Mouse (Mus musculus): ENCODE results near the gene Vsig10. TPM values are rescaled to one million over a fixed set of nuclear protein-coding genes. Genes with fewer than 3 reads are reported as not detected.
A peak's percentile ranks its signal among the peaks of the same experiment; 100 is the strongest.

Vsig10 gene
- total RNA-seq, 1 experiment from 2014 or later, result 3.0 TPM

- ATAC-seq (replicated peaks; ENCODE audit: low read depth, poor library complexity, severe bottlenecking), result peak; percentile 11; the same call in 1 of the 2 replicates
Observed at GRCm38 (mm10) chr5:117373418-117373817, 54.5 kb downstream of the Vsig10 start.

DNA sequence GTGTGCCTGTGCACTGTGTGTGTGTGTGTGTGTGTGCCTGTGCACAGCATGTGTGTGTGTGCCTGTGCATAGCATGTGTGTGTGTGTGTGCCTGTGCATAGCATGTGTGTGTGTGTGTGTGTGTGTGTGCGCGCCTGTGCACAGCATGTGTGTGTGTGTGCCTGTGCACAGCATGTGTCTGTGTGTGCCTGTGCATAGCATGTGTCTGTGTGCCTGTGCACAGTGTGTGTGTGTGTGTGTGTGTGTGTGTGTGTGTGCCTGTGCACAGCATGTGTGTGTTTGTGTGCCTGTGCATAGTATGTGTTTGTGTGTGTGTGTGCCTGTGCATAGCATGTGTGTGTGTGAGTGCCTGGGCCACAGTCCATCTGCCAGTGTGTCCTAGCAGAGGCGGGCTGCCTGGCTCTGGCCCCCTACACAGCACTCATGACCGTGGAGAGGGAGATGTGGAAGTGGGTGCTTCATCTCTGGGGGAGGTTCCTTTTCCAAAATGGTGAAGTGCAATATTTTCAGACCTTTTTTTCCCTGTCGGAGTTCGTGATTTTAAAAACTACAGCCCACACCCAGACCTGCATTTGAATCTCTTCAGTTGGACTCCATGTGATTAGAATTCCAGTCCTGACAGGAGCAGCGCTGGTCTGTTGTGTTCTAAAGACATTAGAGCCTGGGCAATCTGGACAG, 55.6 kb downstream of the Vsig10 start:
- no peak for ATAC-seq (replicated peaks; ENCODE audit: low read depth, poor library complexity, severe bottlenecking)

DNA sequence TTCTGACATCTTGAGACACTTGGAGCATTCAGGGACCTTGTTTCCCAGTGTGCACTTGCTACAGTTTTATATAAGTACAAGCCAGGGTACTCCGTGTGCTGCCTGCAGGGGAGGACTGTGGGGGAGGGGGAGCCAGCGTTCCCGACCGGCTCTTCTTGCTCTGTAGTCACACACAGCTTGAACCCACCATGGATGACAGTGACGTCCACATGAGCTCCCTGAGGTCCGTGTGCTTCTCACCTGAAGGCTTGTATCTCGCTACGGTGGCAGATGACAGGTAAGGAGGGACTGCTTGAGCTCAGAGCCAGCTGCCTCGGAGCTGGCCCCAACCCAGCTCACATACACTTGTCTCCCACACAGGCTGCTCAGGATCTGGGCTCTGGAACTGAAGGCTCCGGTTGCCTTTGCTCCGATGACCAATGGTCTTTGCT, 57.5 kb downstream of the Vsig10 start:
- ATAC-seq (replicated peaks; ENCODE audit: low read depth, poor library complexity, severe bottlenecking), result no peak

DNA sequence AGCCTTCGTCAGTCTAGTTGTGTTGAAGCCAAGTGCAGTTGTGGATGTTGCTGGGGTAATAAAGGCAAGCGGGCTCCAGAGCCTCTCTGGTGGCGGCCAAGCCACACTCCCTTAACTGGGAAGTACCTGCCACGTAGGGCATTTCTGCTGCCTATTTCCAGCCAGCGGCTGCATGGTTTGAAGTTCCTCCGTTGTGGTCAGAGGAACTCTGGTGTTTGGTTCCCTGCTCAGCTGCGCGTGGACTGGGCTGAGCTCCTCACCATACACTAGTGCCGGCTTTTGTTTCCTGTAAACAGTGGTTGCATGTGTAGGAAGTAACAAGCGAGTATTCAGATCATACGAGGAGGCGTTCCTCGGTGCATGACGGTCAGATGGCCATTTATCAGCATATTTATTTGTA, 58.8 kb downstream of the Vsig10 start:
- peak; percentile 85 for ATAC-seq (replicated peaks; ENCODE audit: low read depth, poor library complexity, severe bottlenecking)

DNA sequence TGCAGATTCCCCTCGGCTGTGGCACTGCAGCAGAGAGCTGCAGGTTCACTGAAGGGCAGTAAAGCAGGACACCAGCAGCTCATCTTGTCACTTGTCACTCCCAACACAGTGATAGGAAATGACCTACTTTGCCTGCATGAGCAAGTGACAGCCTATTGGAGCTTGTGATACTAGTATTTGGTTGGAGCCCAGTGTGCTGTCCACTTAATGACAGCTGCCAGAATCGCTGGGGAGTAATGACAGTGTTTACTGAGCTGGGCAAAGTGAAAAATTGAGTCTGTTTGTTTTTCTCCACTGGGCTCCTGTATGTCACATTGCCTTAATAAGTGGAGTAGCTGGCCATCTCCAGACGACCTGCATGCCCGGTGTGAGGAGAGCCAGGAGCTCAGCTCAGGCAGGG, 61.3 kb downstream of the Vsig10 start:
- ATAC-seq (replicated peaks; ENCODE audit: low read depth, poor library complexity, severe bottlenecking), result no peak

GRCm38 (mm10) chr5:117381785-117382184, 62.9 kb downstream of the Vsig10 start:
- no peak for ATAC-seq (replicated peaks; ENCODE audit: low read depth, poor library complexity, severe bottlenecking)

GRCm38 (mm10) chr5:117383198-117383597, 64.3 kb downstream of the Vsig10 start:
- no peak for ATAC-seq (replicated peaks; ENCODE audit: low read depth, poor library complexity, severe bottlenecking)

DNA sequence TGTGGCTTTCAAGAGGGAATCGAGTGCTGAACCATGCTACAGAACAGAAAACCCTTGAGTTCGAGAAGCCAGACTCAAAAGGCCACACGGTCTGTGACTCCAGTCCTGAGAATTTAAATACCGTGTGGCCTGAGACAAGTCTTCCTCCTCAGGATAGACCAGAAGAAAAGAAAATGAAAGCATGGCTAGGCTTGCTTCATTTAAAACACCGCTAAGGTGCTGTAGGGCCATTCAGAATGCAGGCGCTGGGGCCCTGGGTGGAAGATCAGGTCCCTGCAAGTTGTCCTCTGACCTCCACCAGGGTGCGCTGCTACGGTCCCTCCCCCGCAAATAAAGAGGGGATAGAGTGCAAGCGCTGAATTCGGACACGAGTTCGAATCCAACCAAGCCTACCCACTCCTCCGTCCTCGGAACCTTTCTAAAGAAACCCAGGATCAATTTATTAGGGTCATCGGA, 69.4 kb downstream of the Vsig10 start:
- peak; percentile 65 for ATAC-seq (replicated peaks; ENCODE audit: low read depth, poor library complexity, severe bottlenecking)

DNA sequence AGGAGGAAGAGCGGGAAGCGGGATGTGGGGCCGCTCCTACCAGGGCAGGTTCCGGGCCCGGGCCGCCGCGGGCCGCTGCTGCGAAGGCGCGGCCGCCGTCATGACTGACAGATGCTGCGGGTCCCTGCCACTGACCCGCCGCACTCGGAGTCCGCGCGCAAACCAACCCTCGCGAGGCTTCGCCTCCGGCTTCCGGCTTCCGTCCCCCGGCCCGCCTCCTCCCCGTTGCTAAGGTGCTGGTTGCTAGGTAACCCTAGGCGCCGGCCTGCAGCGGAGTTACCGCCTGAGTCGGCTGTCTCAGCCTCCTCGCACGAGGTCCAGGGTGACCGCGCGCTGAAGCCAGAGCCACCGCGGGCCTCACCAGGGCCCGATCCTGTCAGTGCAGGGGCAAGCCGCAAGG, 70.0 kb downstream of the Vsig10 start, which contains the start of gene Rfc5:
Gene Rfc5, minus strand, starts transcription at position 171 of the 400 bp plus-strand sequence.
- ATAC-seq (replicated peaks; ENCODE audit: low read depth, poor library complexity, severe bottlenecking), result peak; percentile 94

GRCm38 (mm10) chr5:117390895-117391294, 72.0 kb downstream of the Vsig10 start:
- ATAC-seq (replicated peaks; ENCODE audit: low read depth, poor library complexity, severe bottlenecking), result peak; percentile 39

- no peak for ATAC-seq (replicated peaks; ENCODE audit: low read depth, poor library complexity, severe bottlenecking)
Observed at GRCm38 (mm10) chr5:117395834-117396233, 77.0 kb downstream of the Vsig10 start.

DNA sequence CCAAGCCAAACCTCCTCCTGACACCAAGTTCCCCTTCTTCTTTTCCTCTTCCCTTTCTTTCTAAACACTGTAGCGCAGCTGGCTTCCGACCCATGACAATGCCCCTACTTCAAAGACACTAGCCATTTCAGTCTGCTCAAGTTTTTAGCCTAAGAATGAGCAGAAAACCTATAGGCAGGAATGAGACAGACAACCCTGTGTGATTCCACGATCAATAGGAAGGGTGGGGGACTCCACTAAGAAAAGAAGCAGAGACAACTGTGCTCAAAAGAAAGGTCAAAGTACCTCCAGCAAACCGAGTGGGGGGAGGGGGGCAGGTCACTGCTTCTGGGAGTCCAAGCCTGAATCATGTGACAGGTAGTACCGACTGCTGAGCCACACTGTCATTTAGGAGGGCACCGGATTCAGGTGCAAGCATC, 77.7 kb downstream of the Vsig10 start:
- ATAC-seq (replicated peaks; ENCODE audit: low read depth, poor library complexity, severe bottlenecking), result peak; percentile 77

DNA sequence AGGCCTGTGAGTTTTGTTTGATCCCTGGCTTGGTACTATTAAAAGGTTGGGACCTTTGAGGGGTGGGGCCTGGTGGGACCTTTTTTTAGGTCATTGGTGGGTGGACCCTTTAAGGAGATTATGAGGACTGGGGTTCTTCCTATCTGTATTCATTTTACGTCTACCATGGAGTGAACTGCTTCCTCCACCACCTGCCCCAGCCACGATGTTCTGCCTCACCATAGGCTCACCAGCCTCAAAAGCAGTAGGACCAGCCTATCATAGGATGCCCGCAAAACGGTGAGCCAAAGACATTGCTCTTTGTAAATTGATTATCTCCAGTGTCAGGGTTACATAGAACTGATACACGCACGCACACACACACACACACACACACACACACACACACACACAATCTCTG, 78.5 kb downstream of the Vsig10 start:
- ATAC-seq (replicated peaks; ENCODE audit: low read depth, poor library complexity, severe bottlenecking), result no peak

- ATAC-seq (replicated peaks; ENCODE audit: low read depth, poor library complexity, severe bottlenecking), result no peak
Observed at GRCm38 (mm10) chr5:117398007-117398550, 79.2 kb downstream of the Vsig10 start.

DNA sequence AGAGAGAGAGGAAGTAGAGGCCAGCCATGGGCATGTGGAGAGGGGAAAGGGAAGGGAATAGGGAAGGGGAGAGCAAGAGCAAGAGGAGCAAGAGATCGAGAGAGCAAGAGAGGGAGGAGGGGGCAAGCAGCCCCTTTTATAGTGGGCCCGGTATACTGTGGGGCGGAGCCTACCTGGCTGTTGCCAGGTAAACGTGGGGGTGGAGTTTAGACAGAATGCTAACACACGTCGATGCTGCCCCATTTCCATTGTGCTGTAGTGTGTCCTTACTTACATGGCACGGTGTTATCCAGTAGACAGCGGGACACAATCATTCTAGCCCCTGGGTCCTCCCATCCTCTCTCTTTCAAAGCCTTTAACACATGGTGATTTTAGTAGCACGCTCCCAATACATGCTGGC, 80.4 kb downstream of the Vsig10 start:
- no peak for ATAC-seq (replicated peaks; ENCODE audit: low read depth, poor library complexity, severe bottlenecking)

- ATAC-seq (replicated peaks; ENCODE audit: low read depth, poor library complexity, severe bottlenecking), result no peak
Observed at GRCm38 (mm10) chr5:117403609-117404008, 84.7 kb downstream of the Vsig10 start.

Other genes with a start within 250 kb of the Vsig10 start
- 93.5 and 95.5 TPM in 2 replicates for gene Suds3, start 203.0 kb upstream of the Vsig10 start, total RNA-seq (2017)
- 88.0 and 100 TPM in 2 replicates for gene Taok3, start 199.0 kb upstream of the Vsig10 start, total RNA-seq (2017)
- gene Pebp1, start 31.5 kb upstream of the Vsig10 start, total RNA-seq (2017), result 128 and 168 TPM in 2 replicates
- gene Wsb2, start 38.2 kb downstream of the Vsig10 start, total RNA-seq (2017), result 19.4 and 26.6 TPM in 2 replicates
- 64.0 and 68.8 TPM in 2 replicates for gene Rfc5, start 70.0 kb downstream of the Vsig10 start, total RNA-seq (2017)
- under 0.01 and 0.19 TPM in 2 replicates for gene Ksr2, start 94.9 kb downstream of the Vsig10 start, total RNA-seq (2017)

Measured in common myeloid progenitor, adult 5-6 weeks (primary cell).